Mouse (Mus musculus): ENCODE measurements around the gene Dner. TPM values are rescaled to one million over a fixed set of nuclear protein-coding genes. Genes with fewer than 3 reads are reported as not detected.

The Dner gene
- polyA plus RNA-seq, 1 experiment from 2014 or later: 0.32 TPM

- Histone ChIP-seq H3K4me2 (no peak overlapping the region), H3K27me3 (replicated peaks; ENCODE audit: control insufficient read depth, insufficient read depth, low read length) (no peaks in the 10 kb centered on the region), H3K9me3 (ENCODE audit: control insufficient read depth, low read length) (no peaks in the 10 kb centered on the region), H3K36me3 (ENCODE audit: control insufficient read depth, insufficient read depth, low read length) (no peaks in the 10 kb centered on the region), H3K4me1 (replicated peaks; ENCODE audit: control insufficient read depth, insufficient read depth, low read length) (no peaks in the 10 kb centered on the region), H3K27ac (ENCODE audit: low read depth, low read length) (no peak overlapping the region), H3K9ac (ENCODE audit: low read depth, low read length) (no peak overlapping the region), H3K4me3 (ENCODE audit: low read depth, low read length) (no peak overlapping the region)
- ATAC-seq (replicated peaks; ENCODE audit: low FRiP score): no peak
- no peak for DNase-seq (ENCODE audit: low spot score)
- 85% methylated on average over 6 of the region's 6 CpGs for WGBS
Observed at GRCm38 (mm10) chr1:84491732-84492131, 204.3 kb downstream of the Dner start.

GRCm38 (mm10) chr1:84488546-84488945 lies 207.5 kb downstream of the Dner start:
- H3K36me3 ChIP-seq (ENCODE audit: control insufficient read depth, insufficient read depth, low read length): no peaks in the 10 kb centered on the region
- 90% methylated on average over 1 of the region's 1 CpGs for WGBS
- DNase-seq (ENCODE audit: low spot score) (no peak), ATAC-seq (replicated peaks; ENCODE audit: low FRiP score) (no peak)
- no peaks in the 10 kb centered on the region for H3K9me3 ChIP-seq (ENCODE audit: control insufficient read depth, low read length)
- H3K4me1 ChIP-seq (replicated peaks; ENCODE audit: control insufficient read depth, insufficient read depth, low read length): no peaks in the 10 kb centered on the region
- no peak overlapping the region for H3K27ac ChIP-seq (ENCODE audit: low read depth, low read length)
- H3K4me2 ChIP-seq: no peak overlapping the region
- no peak overlapping the region for H3K4me3 ChIP-seq (ENCODE audit: low read depth, low read length)
- H3K9ac ChIP-seq (ENCODE audit: low read depth, low read length): no peak overlapping the region
- H3K27me3 ChIP-seq (replicated peaks; ENCODE audit: control insufficient read depth, insufficient read depth, low read length): no peaks in the 10 kb centered on the region

- ATAC-seq (replicated peaks; ENCODE audit: low FRiP score) (no peak), DNase-seq (ENCODE audit: low spot score) (no peak)
- Histone ChIP-seq H3K9me3 (ENCODE audit: control insufficient read depth, low read length) (no peaks in the 10 kb centered on the region), H3K36me3 (ENCODE audit: control insufficient read depth, insufficient read depth, low read length) (no peaks in the 10 kb centered on the region), H3K27ac (ENCODE audit: low read depth, low read length) (no peak overlapping the region), H3K4me2 (no peak overlapping the region), H3K4me1 (replicated peaks; ENCODE audit: control insufficient read depth, insufficient read depth, low read length) (no peaks in the 10 kb centered on the region), H3K27me3 (replicated peaks; ENCODE audit: control insufficient read depth, insufficient read depth, low read length) (no peaks in the 10 kb centered on the region), H3K9ac (ENCODE audit: low read depth, low read length) (no peak overlapping the region), H3K4me3 (ENCODE audit: low read depth, low read length) (no peak overlapping the region)
Observed at GRCm38 (mm10) chr1:84485066-84485465, 211.0 kb downstream of the Dner start.

- H3K36me3 ChIP-seq (ENCODE audit: control insufficient read depth, insufficient read depth, low read length): no peaks in the 10 kb centered on the region
- H3K27me3 ChIP-seq (replicated peaks; ENCODE audit: control insufficient read depth, insufficient read depth, low read length): no peaks in the 10 kb centered on the region
- H3K27ac ChIP-seq (ENCODE audit: low read depth, low read length): no peak overlapping the region
- no peaks in the 10 kb centered on the region for H3K9me3 ChIP-seq (ENCODE audit: control insufficient read depth, low read length)
- no peaks in the 10 kb centered on the region for H3K4me1 ChIP-seq (replicated peaks; ENCODE audit: control insufficient read depth, insufficient read depth, low read length)
- no peak overlapping the region for H3K9ac ChIP-seq (ENCODE audit: low read depth, low read length)
- no peak overlapping the region for H3K4me3 ChIP-seq (ENCODE audit: low read depth, low read length)
- H3K4me2 ChIP-seq: no peak overlapping the region
- ATAC-seq (replicated peaks; ENCODE audit: low FRiP score) (no peak), DNase-seq (ENCODE audit: low spot score) (no peak)
- 81% methylated on average over 3 of the region's 3 CpGs for WGBS
Observed at GRCm38 (mm10) chr1:84484577-84484976, 211.4 kb downstream of the Dner start.

GRCm38 (mm10) chr1:84479976-84480375 lies 216.0 kb downstream of the Dner start:
- no peak for ATAC-seq (replicated peaks; ENCODE audit: low FRiP score)
- 90% methylated on average over 8 of the region's 8 CpGs for WGBS

GRCm38 (mm10) chr1:84474274-84474673 lies 221.7 kb downstream of the Dner start:
- H3K36me3 ChIP-seq (ENCODE audit: control insufficient read depth, insufficient read depth, low read length): no peaks in the 10 kb centered on the region
- H3K4me2 ChIP-seq: no peak overlapping the region
- H3K9me3 ChIP-seq (ENCODE audit: control insufficient read depth, low read length): no peaks in the 10 kb centered on the region
- no peaks in the 10 kb centered on the region for H3K4me1 ChIP-seq (replicated peaks; ENCODE audit: control insufficient read depth, insufficient read depth, low read length)
- H3K27me3 ChIP-seq (replicated peaks; ENCODE audit: control insufficient read depth, insufficient read depth, low read length): no peaks in the 10 kb centered on the region
- no peak overlapping the region for H3K4me3 ChIP-seq (ENCODE audit: low read depth, low read length)
- H3K9ac ChIP-seq (ENCODE audit: low read depth, low read length): no peak overlapping the region
- H3K27ac ChIP-seq (ENCODE audit: low read depth, low read length): no peak overlapping the region
- no peak for ATAC-seq (replicated peaks; ENCODE audit: low FRiP score)
- 75% methylated on average over 3 of the region's 3 CpGs for WGBS
- DNase-seq (ENCODE audit: low spot score): no peak

More at GRCm38 (mm10) chr1:84479976-84480375, 216.0 kb downstream of the Dner start:
- H3K27me3 ChIP-seq (replicated peaks; ENCODE audit: control insufficient read depth, insufficient read depth, low read length): no peaks in the 10 kb centered on the region
- H3K36me3 ChIP-seq (ENCODE audit: control insufficient read depth, insufficient read depth, low read length): no peaks in the 10 kb centered on the region
- no peak for DNase-seq (ENCODE audit: low spot score)
- no peaks in the 10 kb centered on the region for H3K4me1 ChIP-seq (replicated peaks; ENCODE audit: control insufficient read depth, insufficient read depth, low read length)
- no peaks in the 10 kb centered on the region for H3K9me3 ChIP-seq (ENCODE audit: control insufficient read depth, low read length)
- no peak overlapping the region for H3K9ac ChIP-seq (ENCODE audit: low read depth, low read length)
- no peak overlapping the region for H3K4me3 ChIP-seq (ENCODE audit: low read depth, low read length)
- H3K27ac ChIP-seq (ENCODE audit: low read depth, low read length): no peak overlapping the region
- no peak overlapping the region for H3K4me2 ChIP-seq

- Histone ChIP-seq H3K27ac (ENCODE audit: low read depth, low read length) (no peak overlapping the region), H3K4me3 (ENCODE audit: low read depth, low read length) (no peak overlapping the region), H3K4me2 (no peak overlapping the region), H3K9ac (ENCODE audit: low read depth, low read length) (no peak overlapping the region), H3K9me3 (ENCODE audit: control insufficient read depth, low read length) (no peaks in the 10 kb centered on the region), H3K36me3 (ENCODE audit: control insufficient read depth, insufficient read depth, low read length) (no peaks in the 10 kb centered on the region), H3K27me3 (replicated peaks; ENCODE audit: control insufficient read depth, insufficient read depth, low read length) (no peaks in the 10 kb centered on the region), H3K4me1 (replicated peaks; ENCODE audit: control insufficient read depth, insufficient read depth, low read length) (no peaks in the 10 kb centered on the region)
- ATAC-seq (replicated peaks; ENCODE audit: low FRiP score) (no peak), DNase-seq (ENCODE audit: low spot score) (no peak)
- whole genome bisulfite sequencing: 63% methylated on average over 2 of the region's 2 CpGs
Observed at GRCm38 (mm10) chr1:84472260-84472659, 223.8 kb downstream of the Dner start.

- H3K9me3 ChIP-seq (ENCODE audit: control insufficient read depth, low read length): no peaks in the 10 kb centered on the region
- ATAC-seq (replicated peaks; ENCODE audit: low FRiP score) (no peak), DNase-seq (ENCODE audit: low spot score) (no peak)
- no peak overlapping the region for H3K9ac ChIP-seq (ENCODE audit: low read depth, low read length)
- no peaks in the 10 kb centered on the region for H3K4me1 ChIP-seq (replicated peaks; ENCODE audit: control insufficient read depth, insufficient read depth, low read length)
- no peaks in the 10 kb centered on the region for H3K27me3 ChIP-seq (replicated peaks; ENCODE audit: control insufficient read depth, insufficient read depth, low read length)
- H3K36me3 ChIP-seq (ENCODE audit: control insufficient read depth, insufficient read depth, low read length): no peaks in the 10 kb centered on the region
- H3K4me2 ChIP-seq: no peak overlapping the region
- H3K27ac ChIP-seq (ENCODE audit: low read depth, low read length): no peak overlapping the region
- 66% methylated on average over 4 of the region's 4 CpGs for WGBS
- H3K4me3 ChIP-seq (ENCODE audit: low read depth, low read length): no peak overlapping the region
Observed at GRCm38 (mm10) chr1:84470342-84470741, 225.7 kb downstream of the Dner start.

GRCm38 (mm10) chr1:84467664-84468063 lies 228.4 kb downstream of the Dner start:
- Histone ChIP-seq H3K4me1 (replicated peaks; ENCODE audit: control insufficient read depth, insufficient read depth, low read length) (no peaks in the 10 kb centered on the region), H3K9me3 (ENCODE audit: control insufficient read depth, low read length) (no peaks in the 10 kb centered on the region), H3K27ac (ENCODE audit: low read depth, low read length) (no peak overlapping the region), H3K36me3 (ENCODE audit: control insufficient read depth, insufficient read depth, low read length) (no peaks in the 10 kb centered on the region), H3K4me3 (ENCODE audit: low read depth, low read length) (no peak overlapping the region), H3K27me3 (replicated peaks; ENCODE audit: control insufficient read depth, insufficient read depth, low read length) (no peaks in the 10 kb centered on the region), H3K9ac (ENCODE audit: low read depth, low read length) (no peak overlapping the region), H3K4me2 (no peak overlapping the region)
- WGBS: 78% methylated on average over 3 of the region's 3 CpGs
- no peak for ATAC-seq (replicated peaks; ENCODE audit: low FRiP score)
- DNase-seq (ENCODE audit: low spot score): no peak

All from liver, embryonic 11.5 days (tissue).